Comparison of ENCODE assay signal across 8 mouse cellular contexts in genomic region chr7:110156712-110157260, GRCm38 (mm10). TPM values are rescaled to one million over a fixed set of nuclear protein-coding genes. Genes with fewer than 3 reads are reported as not detected.
A peak's percentile ranks its signal among the peaks of the same experiment; 100 is the strongest.
DNase-seq lines count a peak whose midpoint lies in the region; ATAC-seq lines count a peak whose summit lies in the region.

No protein-coding gene starts in this region.

- peak overlapping the region; percentile 2; the same call in 1 of the 2 replicates for H3K4me2 ChIP-seq in intestine, embryonic 14.5 days (ENCODE audit: low read length)
- H3K4me2 ChIP-seq in hindbrain, embryonic 13.5 days: no peak overlapping the region

- H3K27ac ChIP-seq in intestine, embryonic 14.5 days (ENCODE audit: low read depth): peak overlapping the region; percentile 47; the same call in 1 of the 2 replicates
- H3K27ac ChIP-seq in hindbrain, embryonic 13.5 days: no peak overlapping the region

- WGBS in intestine, embryonic 14.5 days: 52% methylated on average over 4 of the region's 4 CpGs
- 65% methylated on average over 4 of the region's 4 CpGs for WGBS in hindbrain, embryonic 13.5 days

- ATAC-seq in intestine, embryonic 14.5 days (replicated peaks; ENCODE audit: low FRiP score, low TSS enrichment, low read depth): peak; percentile 61
- ATAC-seq in hindbrain, embryonic 13.5 days (ENCODE audit: low FRiP score): no peak

- no peak overlapping the region for H3K4me3 ChIP-seq in intestine, embryonic 14.5 days (ENCODE audit: low read depth, low read length)
- H3K4me3 ChIP-seq in hindbrain, embryonic 13.5 days: no peak overlapping the region

- no peak overlapping the region for H3K9ac ChIP-seq in intestine, embryonic 14.5 days (ENCODE audit: low read length)
- no peak overlapping the region for H3K9ac ChIP-seq in hindbrain, embryonic 13.5 days

- no peaks in the 10 kb centered on the region for H3K9me3 ChIP-seq in intestine, embryonic 14.5 days (ENCODE audit: control insufficient read depth, low read length)
- H3K9me3 ChIP-seq in hindbrain, embryonic 13.5 days: no peaks in the 10 kb centered on the region

- intact Hi-C loops in gastrocnemius, postnatal 36 days (cut with DNase I): no loop called here

- H3K27me3 ChIP-seq in intestine, embryonic 14.5 days (replicated peaks; ENCODE audit: control insufficient read depth, insufficient read depth, low read length): no peaks in the 10 kb centered on the region
- no peaks in the 10 kb centered on the region for H3K27me3 ChIP-seq in hindbrain, embryonic 13.5 days

- peaks cover 16% of the 10 kb centered on the region for H3K4me1 ChIP-seq in intestine, embryonic 14.5 days (replicated peaks; ENCODE audit: control insufficient read depth, insufficient read depth, low read length)
- H3K4me1 ChIP-seq in hindbrain, embryonic 13.5 days (replicated peaks): no peaks in the 10 kb centered on the region

- no peaks in the 10 kb centered on the region for H3K36me3 ChIP-seq in intestine, embryonic 14.5 days (ENCODE audit: control insufficient read depth, insufficient read depth, low read length)
- H3K36me3 ChIP-seq in hindbrain, embryonic 13.5 days: no peaks in the 10 kb centered on the region

- peak; percentile 18 for DNase-seq in gastrocnemius, postnatal 10 days
- DNase-seq in gastrocnemius, postnatal 36 days: no peak
- peak; percentile 33 to 51 for DNase-seq in adrenal gland, postnatal 36 days
- no peak for DNase-seq in intestine, embryonic 14.5 days (ENCODE audit: low spot score)
- DNase-seq in lung, postnatal 36 days: peak; percentile 37
- no peak for DNase-seq in cerebellum, adult 11 months
- DNase-seq in c-Kit-positive CD71-positive TER-119-positive erythroid progenitor cells, embryonic 14.5 days (ENCODE audit: low spot score): no peak

RNA-seq across cellular contexts. Expression of gene Wee1, which starts 34.9 kb away (rescaled TPM):
- total RNA-seq in gastrocnemius, postnatal 10 days (2021): 1 to 10 TPM; 7.7 to 8.6 TPM
- total RNA-seq in gastrocnemius, postnatal 36 days (2021): 1 to 10 TPM; 2.2 to 2.8 TPM
- total RNA-seq in adrenal gland, postnatal 36 days (2021): 10 to 100 TPM; 10.3 to 12.2 TPM
- 40.2 and 41.8 TPM in 2 replicates for polyA plus RNA-seq in intestine, embryonic 14.5 days (2014; fragmentation: Nextera tagmentation; extraction: Ambion mirVana)
- polyA plus RNA-seq in hindbrain, embryonic 13.5 days (2015; fragmentation: Nextera tagmentation; extraction: Ambion mirVana): 5.2 TPM in 2 replicates

Comparison
In these comparisons a context has a peak if more than half of its experiments do, and no peak if none do; other contexts are left out.
1. DNase-seq: peak in gastrocnemius, postnatal 10 days (single experiment), adrenal gland, postnatal 36 days (2 of 2) and lung, postnatal 36 days (single experiment); none in gastrocnemius, postnatal 36 days (0 of 2), intestine, embryonic 14.5 days (single experiment), cerebellum, adult 11 months (single experiment) and c-Kit-positive CD71-positive TER-119-positive erythroid progenitor cells, embryonic 14.5 days (single experiment).